Mouse (Mus musculus) embryonic facial prominence, embryonic 10.5 days (tissue): ENCODE measurements around the gene Psmb11. TPM values are rescaled to one million over a fixed set of nuclear protein-coding genes. Genes with fewer than 3 reads are reported as not detected.
A peak's percentile ranks its signal among the peaks of the same experiment; 100 is the strongest.

Source experiments
- DNase-seq: peaks from one replicate; pipeline ENCODE4 v3.0.0-alpha.2; 2017; ENCODE audit warnings: low spot score
- H3K27ac ChIP-seq: fragments of 300-500 bp; sonication (generic); replicated peaks from 2 replicates; pipeline ENCODE4 v1.5.1; 2016; ENCODE audit warnings: mild to moderate bottlenecking
- H3K27me3 ChIP-seq: fragments of 300-500 bp; sonication (generic); replicated peaks from 2 replicates; pipeline ENCODE4 v1.6.1; 2016; ENCODE audit warnings: low read depth, mild to moderate bottlenecking; ENCODE audit not compliant: poor library complexity, severe bottlenecking
- H3K36me3 ChIP-seq: fragments of 300-500 bp; sonication (generic); replicated peaks from 2 replicates; pipeline ENCODE4 v1.6.1; 2016; ENCODE audit warnings: mild to moderate bottlenecking, moderate library complexity
- H3K4me1 ChIP-seq: fragments of 300-500 bp; sonication (generic); 2 replicates; pipeline ENCODE4 v1.6.1; 2016
- H3K4me3 ChIP-seq: fragments of 300-500 bp; sonication (generic); 2 replicates; pipeline ENCODE4 v1.5.1; 2016; ENCODE audit warnings: mild to moderate bottlenecking, moderate library complexity
- H3K9me3 ChIP-seq: fragments of 300-500 bp; sonication (generic); 2 replicates; pipeline ENCODE4 v1.6.1; 2016; ENCODE audit warnings: mild to moderate bottlenecking
- WGBS: fragments of 180-500 bp; shearing (Covaris S2); methylation state at CpG from one replicate; pipeline ENCODE4 v1.1.7; 2016; 5-methylcytosine and 5-hydroxymethylcytosine counted together
- polyA plus RNA-seq: library from polyadenylated mRNA; unstranded; fragments of >200 nt; fragmentation: Nextera tagmentation; extraction: Ambion mirVana; gene quantifications from 2 replicates; pipeline ENCODE4 v1.2.1, GENCODE M21; 2016

Psmb11 gene
- polyA plus RNA-seq, 1 experiment from 2014 or later = 0.12 TPM

- 95% methylated on average over 17 of the region's 17 CpGs for WGBS
- H3K27ac ChIP-seq = no peak overlapping the region
- no peaks in the 10 kb centered on the region for H3K27me3 ChIP-seq
- H3K4me3 ChIP-seq = no peak overlapping the region
- H3K4me1 ChIP-seq = peaks cover 35% of the 10 kb centered on the region
- DNase-seq = no peak
- H3K36me3 ChIP-seq = peaks cover 96% of the 10 kb centered on the region
- H3K9me3 ChIP-seq = no peaks in the 10 kb centered on the region
Observed at GRCm38 (mm10) chr14:54646455-54646854, 25.2 kb downstream of the Psmb11 start.

- H3K27ac ChIP-seq = no peak overlapping the region
- peaks cover 98% of the 10 kb centered on the region for H3K36me3 ChIP-seq
- DNase-seq = no peak
- H3K4me3 ChIP-seq = no peak overlapping the region
- H3K9me3 ChIP-seq = no peaks in the 10 kb centered on the region
- H3K27me3 ChIP-seq = no peaks in the 10 kb centered on the region
- 95% methylated on average over 8 of the region's 8 CpGs for WGBS
- H3K4me1 ChIP-seq = peaks cover 36% of the 10 kb centered on the region
Observed at GRCm38 (mm10) chr14:54646898-54647636, 25.8 kb downstream of the Psmb11 start.

DNA sequence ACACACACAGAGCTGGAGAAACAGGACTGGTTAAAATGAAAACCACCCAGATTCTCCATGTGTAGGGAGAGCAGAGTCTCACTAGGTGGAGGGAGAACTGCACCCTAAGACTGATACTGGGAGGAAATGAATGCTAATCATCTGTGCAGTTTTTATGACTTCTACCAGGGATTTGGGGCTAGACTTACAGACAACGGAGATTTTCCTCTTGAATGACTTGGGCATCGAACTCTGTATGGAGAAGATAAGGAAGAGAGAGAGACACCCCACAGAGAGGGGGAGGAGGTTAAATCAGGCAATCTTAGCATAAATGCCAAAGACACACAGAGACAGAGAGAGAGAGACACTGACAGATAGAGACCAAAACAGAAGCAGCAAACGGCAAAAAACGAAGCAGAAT lies 26.7 kb downstream of the Psmb11 start:
- WGBS = 88% methylated on average over 4 of the region's 4 CpGs
- Histone ChIP-seq H3K36me3 (peaks cover 90% of the 10 kb centered on the region), H3K27me3 (no peaks in the 10 kb centered on the region), H3K4me3 (no peak overlapping the region), H3K27ac (no peak overlapping the region), H3K9me3 (no peaks in the 10 kb centered on the region), H3K4me1 (peaks cover 42% of the 10 kb centered on the region)
- DNase-seq = no peak

GRCm38 (mm10) chr14:54650621-54651454 lies 29.6 kb downstream of the Psmb11 start:
- DNase-seq = peak; percentile 85
- H3K4me3 ChIP-seq = peak overlapping the region; percentile 80

DNA sequence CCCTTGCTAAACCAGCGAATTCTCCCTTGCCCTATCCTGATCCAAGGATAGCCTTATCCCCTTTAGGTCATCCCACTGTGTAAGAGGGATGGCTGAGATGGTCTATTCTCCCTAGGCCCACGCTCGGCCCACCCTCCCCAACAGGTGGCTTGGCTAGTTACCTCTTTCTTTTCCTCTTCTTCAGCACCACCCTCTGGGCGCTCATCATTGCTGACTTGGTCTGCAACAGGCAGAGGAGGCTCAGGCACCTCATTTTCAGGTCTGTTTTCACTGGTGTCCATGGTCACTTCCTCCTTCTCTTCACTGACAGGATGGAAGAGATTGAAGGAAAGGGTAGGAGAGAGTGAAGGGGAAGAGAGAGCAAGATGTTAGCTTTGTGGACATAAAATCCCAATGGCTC lies 30.3 kb downstream of the Psmb11 start:
- H3K27me3 ChIP-seq = no peaks in the 10 kb centered on the region
- H3K4me1 ChIP-seq = peaks cover 52% of the 10 kb centered on the region
- 80% methylated on average over 4 of the region's 4 CpGs for WGBS
- peaks cover 79% of the 10 kb centered on the region for H3K36me3 ChIP-seq
- H3K4me3 ChIP-seq = peak overlapping the region; percentile 80
- peak overlapping the region; percentile 95 for H3K27ac ChIP-seq
- no peaks in the 10 kb centered on the region for H3K9me3 ChIP-seq
- DNase-seq = no peak

More at GRCm38 (mm10) chr14:54650621-54651454, 29.6 kb downstream of the Psmb11 start:
- WGBS = 67% methylated on average over 23 of the region's 23 CpGs
- peaks cover 79% of the 10 kb centered on the region for H3K36me3 ChIP-seq
- no peaks in the 10 kb centered on the region for H3K9me3 ChIP-seq
- H3K4me1 ChIP-seq = peaks cover 52% of the 10 kb centered on the region
- peak overlapping the region; percentile 95 for H3K27ac ChIP-seq
- no peaks in the 10 kb centered on the region for H3K27me3 ChIP-seq

GRCm38 (mm10) chr14:54652787-54653186 lies 31.6 kb downstream of the Psmb11 start:
- Histone ChIP-seq H3K27ac (peak overlapping the region; percentile 95), H3K4me1 (peaks cover 52% of the 10 kb centered on the region), H3K36me3 (peaks cover 79% of the 10 kb centered on the region), H3K27me3 (no peaks in the 10 kb centered on the region), H3K9me3 (no peaks in the 10 kb centered on the region), H3K4me3 (peak overlapping the region; percentile 80)
- WGBS = 0% methylated on average over 7 of the region's 7 CpGs
- peak; percentile 43 for DNase-seq

DNA sequence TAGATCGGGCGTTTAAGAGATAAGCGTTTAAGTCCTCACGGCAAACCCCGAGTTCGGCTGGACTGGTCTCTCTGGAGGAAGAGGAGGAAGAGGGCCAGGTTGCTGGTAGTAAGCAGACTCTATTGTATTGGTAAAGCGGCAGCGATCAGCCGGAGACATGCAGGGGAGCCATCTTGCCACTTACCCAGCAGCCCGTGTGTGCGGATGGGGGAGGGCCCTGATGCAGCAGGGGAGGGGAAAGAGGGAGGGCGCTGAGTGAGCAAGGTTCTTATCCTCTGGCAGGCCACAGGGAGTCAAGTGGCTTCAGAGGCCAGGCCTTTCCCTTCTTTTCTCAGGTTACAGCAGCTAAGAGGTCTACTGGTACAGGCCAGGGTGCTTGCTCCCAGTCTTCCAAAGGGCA lies 32.3 kb downstream of the Psmb11 start:
- DNase-seq = peak; percentile 94
- peaks cover 79% of the 10 kb centered on the region for H3K36me3 ChIP-seq
- no peaks in the 10 kb centered on the region for H3K9me3 ChIP-seq
- 0% methylated on average over 12 of the region's 12 CpGs for WGBS
- peak overlapping the region; percentile 80 for H3K4me3 ChIP-seq
- H3K4me1 ChIP-seq = peaks cover 50% of the 10 kb centered on the region
- no peaks in the 10 kb centered on the region for H3K27me3 ChIP-seq
- peak overlapping the region; percentile 95 for H3K27ac ChIP-seq

DNA sequence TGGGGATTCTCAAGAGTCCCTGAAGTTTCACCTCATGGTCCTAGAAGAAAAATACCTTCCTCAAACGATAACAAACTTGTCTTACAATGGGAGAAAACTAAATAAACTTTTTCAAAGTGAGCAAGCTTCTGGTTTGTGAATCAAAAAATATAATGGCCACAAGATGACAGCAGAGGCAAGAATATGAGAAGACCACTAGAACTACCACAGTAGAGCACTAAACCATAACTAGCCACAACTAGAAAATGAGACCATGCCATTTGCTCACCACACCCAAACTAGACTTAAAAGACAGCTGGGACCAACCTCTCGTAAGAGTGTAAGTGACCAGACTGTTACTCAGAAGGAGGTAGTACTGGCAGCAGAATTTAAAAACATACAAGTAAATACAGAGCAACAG lies 38.8 kb downstream of the Psmb11 start:
- Histone ChIP-seq H3K36me3 (peaks cover 100% of the 10 kb centered on the region), H3K27ac (no peak overlapping the region), H3K9me3 (no peaks in the 10 kb centered on the region), H3K4me3 (no peak overlapping the region), H3K4me1 (no peaks in the 10 kb centered on the region), H3K27me3 (no peaks in the 10 kb centered on the region)
- no peak for DNase-seq
- WGBS = 88% methylated on average over 2 of the region's 2 CpGs

GRCm38 (mm10) chr14:54664477-54665222 lies 43.4 kb downstream of the Psmb11 start:
- no peak overlapping the region for H3K4me3 ChIP-seq
- DNase-seq = no peak
- H3K27ac ChIP-seq = no peak overlapping the region
- no peaks in the 10 kb centered on the region for H3K27me3 ChIP-seq
- no peaks in the 10 kb centered on the region for H3K9me3 ChIP-seq
- H3K4me1 ChIP-seq = no peaks in the 10 kb centered on the region
- whole genome bisulfite sequencing = 91% methylated on average over 10 of the region's 10 CpGs
- peaks cover 97% of the 10 kb centered on the region for H3K36me3 ChIP-seq

DNA sequence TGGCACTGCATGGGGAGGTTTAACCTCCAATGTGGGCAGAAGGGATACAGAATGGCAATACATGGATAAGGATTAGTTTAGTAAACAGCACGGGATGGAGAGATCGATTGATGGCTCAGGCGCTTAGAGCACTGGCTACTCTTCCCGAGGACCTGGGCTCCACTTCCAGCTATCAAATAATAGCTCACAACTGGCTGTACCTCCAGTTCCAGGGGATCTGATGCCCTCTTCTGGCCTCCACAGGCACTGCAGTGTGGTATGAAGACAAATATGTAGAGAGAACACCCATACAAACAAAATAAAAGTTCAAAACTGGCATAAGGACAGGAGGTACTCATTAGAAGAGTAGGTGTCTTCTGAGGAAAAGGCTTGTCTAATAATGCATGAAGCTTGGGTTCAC lies 48.1 kb downstream of the Psmb11 start:
- Histone ChIP-seq H3K9me3 (no peaks in the 10 kb centered on the region), H3K27me3 (no peaks in the 10 kb centered on the region), H3K4me3 (no peak overlapping the region), H3K27ac (no peak overlapping the region), H3K36me3 (peaks cover 92% of the 10 kb centered on the region), H3K4me1 (no peaks in the 10 kb centered on the region)
- 85% methylated on average over 4 of the region's 4 CpGs for WGBS
- DNase-seq = peak; percentile 47

GRCm38 (mm10) chr14:54674317-54674716 lies 53.1 kb downstream of the Psmb11 start:
- H3K36me3 ChIP-seq = peaks cover 94% of the 10 kb centered on the region
- H3K4me3 ChIP-seq = no peak overlapping the region
- no peaks in the 10 kb centered on the region for H3K4me1 ChIP-seq
- no peaks in the 10 kb centered on the region for H3K27me3 ChIP-seq
- H3K9me3 ChIP-seq = no peaks in the 10 kb centered on the region
- no peak overlapping the region for H3K27ac ChIP-seq
- 78% methylated on average over 2 of the region's 2 CpGs for WGBS
- DNase-seq = no peak

DNA sequence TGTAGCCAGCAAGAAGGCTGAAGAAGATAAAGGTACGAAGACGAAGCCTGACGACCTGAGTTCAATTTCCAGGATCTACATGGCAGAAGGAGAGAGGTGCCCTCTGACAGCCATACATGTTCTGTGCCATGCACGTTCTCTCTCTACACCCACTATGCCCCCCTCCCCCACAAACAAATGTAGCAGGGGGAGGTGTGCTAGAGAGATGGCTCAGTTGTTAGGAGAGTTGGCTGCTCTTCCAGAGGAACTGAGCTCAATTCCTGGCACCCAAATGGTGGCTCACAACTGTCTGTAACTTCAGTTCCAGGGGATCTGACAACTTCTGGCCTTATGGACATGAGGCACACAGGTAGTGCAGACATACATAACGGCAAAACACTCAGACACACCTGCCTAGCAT lies 55.1 kb downstream of the Psmb11 start:
- WGBS = 88% methylated on average over 5 of the region's 5 CpGs
- DNase-seq = no peak
- peaks cover 95% of the 10 kb centered on the region for H3K36me3 ChIP-seq
- no peaks in the 10 kb centered on the region for H3K9me3 ChIP-seq
- no peak overlapping the region for H3K4me3 ChIP-seq
- no peaks in the 10 kb centered on the region for H3K27me3 ChIP-seq
- H3K4me1 ChIP-seq = no peaks in the 10 kb centered on the region
- H3K27ac ChIP-seq = no peak overlapping the region
